Mouse (Mus musculus) embryonic facial prominence, embryonic 10.5 days (tissue): Measurements from ENCODE around the gene Gm49403. TPM values are rescaled to one million over a fixed set of nuclear protein-coding genes. Genes with fewer than 3 reads are reported as not detected.
A peak's percentile ranks its signal among the peaks of the same experiment; 100 is the strongest.
"Not testable (repeated sequence)": the region's sequence is repeated elsewhere in the genome, so short reads cannot be mapped to it uniquely, and the experiment has no call there.

Experiments used
- DNase-seq: peaks from one replicate; pipeline ENCODE4 v3.0.0-alpha.2; 2017; ENCODE audit warnings: low spot score
- H3K27ac ChIP-seq: fragments of 300-500 bp; sonication (generic); replicated peaks from 2 replicates; pipeline ENCODE4 v1.5.1; 2016; ENCODE audit warnings: mild to moderate bottlenecking
- H3K27me3 ChIP-seq: fragments of 300-500 bp; sonication (generic); replicated peaks from 2 replicates; pipeline ENCODE4 v1.6.1; 2016; ENCODE audit warnings: low read depth, mild to moderate bottlenecking; ENCODE audit not compliant: poor library complexity, severe bottlenecking
- H3K36me3 ChIP-seq: fragments of 300-500 bp; sonication (generic); replicated peaks from 2 replicates; pipeline ENCODE4 v1.6.1; 2016; ENCODE audit warnings: mild to moderate bottlenecking, moderate library complexity
- H3K4me1 ChIP-seq: fragments of 300-500 bp; sonication (generic); 2 replicates; pipeline ENCODE4 v1.6.1; 2016
- H3K4me3 ChIP-seq: fragments of 300-500 bp; sonication (generic); 2 replicates; pipeline ENCODE4 v1.5.1; 2016; ENCODE audit warnings: mild to moderate bottlenecking, moderate library complexity
- H3K9me3 ChIP-seq: fragments of 300-500 bp; sonication (generic); 2 replicates; pipeline ENCODE4 v1.6.1; 2016; ENCODE audit warnings: mild to moderate bottlenecking
- WGBS: fragments of 180-500 bp; shearing (Covaris S2); methylation state at CpG from one replicate; pipeline ENCODE4 v1.1.7; 2016; 5-methylcytosine and 5-hydroxymethylcytosine counted together
- polyA plus RNA-seq: library from polyadenylated mRNA; unstranded; fragments of >200 nt; fragmentation: Nextera tagmentation; extraction: Ambion mirVana; gene quantifications from 2 replicates; pipeline ENCODE4 v1.2.1, GENCODE M21; 2016

The Gm49403 gene
- polyA plus RNA-seq, 1 experiment from 2014 or later = not detected

DNA sequence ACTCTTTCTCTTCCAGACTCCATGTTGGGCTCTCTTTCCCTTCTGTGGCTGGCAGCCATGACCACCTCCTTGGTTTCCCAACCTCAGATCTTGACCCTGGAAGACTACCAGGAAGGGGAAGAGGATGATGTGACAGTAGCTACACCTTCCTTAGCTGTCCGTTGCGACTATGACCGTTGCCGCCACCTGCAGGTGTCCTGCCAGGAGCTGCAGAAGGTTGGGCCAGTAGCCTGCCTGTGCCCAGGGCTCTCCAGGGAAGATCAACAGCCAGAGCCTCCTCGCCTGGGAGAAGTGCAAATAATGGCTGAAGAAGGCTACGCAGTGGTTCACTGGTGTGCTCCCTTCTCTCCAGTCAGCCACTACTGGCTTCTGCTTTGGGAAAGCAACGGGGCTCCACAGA lies 32.1 kb upstream of the Gm49403 start:
- Histone ChIP-seq H3K27me3 (no peaks in the 10 kb centered on the region), H3K9me3 (no peaks in the 10 kb centered on the region), H3K4me3 (no peak overlapping the region), H3K36me3 (peaks cover 23% of the 10 kb centered on the region), H3K4me1 (peaks cover 27% of the 10 kb centered on the region), H3K27ac (no peak overlapping the region; the same call in 1 of the 2 replicates)
- WGBS = 58% methylated on average over 7 of the region's 7 CpGs
- no peak for DNase-seq

DNA sequence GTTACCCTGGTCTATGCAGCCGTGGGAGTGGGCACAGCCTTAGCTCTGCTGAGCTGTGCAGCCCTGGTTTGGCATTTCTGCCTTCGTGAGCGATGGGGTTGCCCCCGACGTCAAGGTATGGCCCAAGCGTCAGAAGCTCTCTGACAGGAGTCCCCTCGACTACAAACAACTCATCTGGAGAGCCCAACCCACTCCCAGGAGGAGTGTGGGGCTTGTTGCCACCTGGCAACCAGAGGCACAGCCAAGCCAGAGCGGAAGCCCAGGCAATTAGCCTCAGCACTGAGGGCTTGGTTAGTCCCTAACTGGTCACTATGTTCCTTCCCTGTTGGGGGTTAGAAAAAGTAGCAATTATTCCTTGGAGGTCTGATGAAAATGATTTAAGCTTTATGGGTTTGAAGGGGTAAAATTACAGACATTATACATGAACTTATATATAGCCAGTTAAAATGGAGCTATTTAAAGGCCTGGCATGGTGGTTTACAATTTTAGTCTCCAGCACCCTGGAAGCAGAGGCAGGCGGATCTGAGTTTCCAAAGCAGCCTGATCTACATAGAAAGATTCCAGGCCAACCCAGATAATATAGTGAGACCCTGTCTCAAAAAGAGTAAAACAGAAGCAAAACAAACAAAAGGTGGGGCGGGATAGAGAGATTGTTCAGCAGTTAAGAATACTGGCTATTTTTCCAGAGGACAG lies 31.3 kb upstream of the Gm49403 start:
- WGBS = 61% methylated on average over 10 of the region's 10 CpGs
- no peaks in the 10 kb centered on the region for H3K27me3 ChIP-seq
- no peak overlapping the region for H3K4me3 ChIP-seq
- H3K9me3 ChIP-seq = no peaks in the 10 kb centered on the region
- no peak overlapping the region; the same call in 1 of the 2 replicates for H3K27ac ChIP-seq
- no peak for DNase-seq
- peaks cover 16% of the 10 kb centered on the region for H3K36me3 ChIP-seq
- H3K4me1 ChIP-seq = peaks cover 27% of the 10 kb centered on the region

DNA sequence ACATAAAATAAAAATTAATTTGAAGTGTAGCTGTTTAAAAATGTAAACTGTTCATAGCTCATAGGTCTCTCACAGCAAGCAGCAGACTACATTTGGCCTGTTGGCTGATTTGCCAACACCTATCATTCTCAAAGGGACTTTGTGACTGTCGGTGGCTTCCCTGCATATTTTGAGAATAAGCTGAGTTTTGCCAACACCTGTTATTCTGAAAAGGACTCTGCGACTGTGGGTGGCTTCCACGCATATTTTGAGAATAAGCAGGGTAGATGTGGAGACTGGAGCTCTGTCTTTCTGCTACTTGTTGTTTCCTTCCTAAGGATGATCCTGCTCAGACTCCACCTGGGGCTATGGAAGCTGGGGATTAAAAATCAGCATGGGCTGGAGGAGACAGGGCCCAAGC lies 30.6 kb upstream of the Gm49403 start:
- no peak for DNase-seq
- Histone ChIP-seq H3K4me1 (peaks cover 24% of the 10 kb centered on the region), H3K36me3 (peaks cover 8% of the 10 kb centered on the region; the same call in 1 of the 2 replicates), H3K27ac (no peak overlapping the region), H3K4me3 (no peak overlapping the region), H3K9me3 (no peaks in the 10 kb centered on the region), H3K27me3 (no peaks in the 10 kb centered on the region)
- 85% methylated on average over 3 of the region's 3 CpGs for WGBS

GRCm38 (mm10) chr19:8857689-8858088 lies 26.0 kb upstream of the Gm49403 start:
- H3K36me3 ChIP-seq = no peaks in the 10 kb centered on the region
- no peaks in the 10 kb centered on the region for H3K27me3 ChIP-seq
- H3K9me3 ChIP-seq = no peaks in the 10 kb centered on the region
- no peak overlapping the region for H3K4me3 ChIP-seq
- 43% methylated on average over 4 of the region's 4 CpGs for WGBS
- H3K27ac ChIP-seq = no peak overlapping the region
- DNase-seq = peak; percentile 36
- H3K4me1 ChIP-seq = peaks cover 9% of the 10 kb centered on the region

DNA sequence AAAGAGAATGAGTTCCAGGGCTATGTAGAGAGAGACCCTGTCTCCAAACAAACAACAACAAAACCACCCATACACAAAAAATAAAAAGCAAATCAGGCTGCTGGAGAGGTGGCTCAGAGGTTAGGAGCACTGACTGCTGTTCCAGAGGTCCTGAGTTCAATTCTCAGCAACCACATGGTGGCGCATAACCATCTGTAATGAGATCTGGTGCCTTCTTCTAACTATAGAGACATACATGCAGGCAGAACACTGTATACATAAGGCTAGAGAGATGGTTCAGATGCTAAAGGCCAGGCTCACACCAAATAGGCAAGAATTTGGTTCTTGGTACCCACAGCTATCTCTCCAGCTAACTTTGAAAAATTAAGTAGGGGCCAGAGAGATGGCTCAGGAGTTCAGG lies 24.7 kb upstream of the Gm49403 start:
- no peak overlapping the region for H3K4me3 ChIP-seq
- H3K27ac ChIP-seq = no peak overlapping the region
- no peaks in the 10 kb centered on the region for H3K36me3 ChIP-seq
- no peaks in the 10 kb centered on the region for H3K9me3 ChIP-seq
- H3K27me3 ChIP-seq = no peaks in the 10 kb centered on the region
- peaks cover 9% of the 10 kb centered on the region for H3K4me1 ChIP-seq
- no peak for DNase-seq
- 18% methylated on average over 1 of the region's 1 CpGs for WGBS

GRCm38 (mm10) chr19:8864265-8864664 lies 19.5 kb upstream of the Gm49403 start:
- Histone ChIP-seq H3K9me3 (no peaks in the 10 kb centered on the region), H3K36me3 (no peaks in the 10 kb centered on the region), H3K4me1 (peaks cover 9% of the 10 kb centered on the region), H3K27me3 (no peaks in the 10 kb centered on the region), H3K27ac (no peak overlapping the region), H3K4me3 (no peak overlapping the region)
- DNase-seq = no peak
- WGBS = 85% methylated on average over 6 of the region's 6 CpGs

DNA sequence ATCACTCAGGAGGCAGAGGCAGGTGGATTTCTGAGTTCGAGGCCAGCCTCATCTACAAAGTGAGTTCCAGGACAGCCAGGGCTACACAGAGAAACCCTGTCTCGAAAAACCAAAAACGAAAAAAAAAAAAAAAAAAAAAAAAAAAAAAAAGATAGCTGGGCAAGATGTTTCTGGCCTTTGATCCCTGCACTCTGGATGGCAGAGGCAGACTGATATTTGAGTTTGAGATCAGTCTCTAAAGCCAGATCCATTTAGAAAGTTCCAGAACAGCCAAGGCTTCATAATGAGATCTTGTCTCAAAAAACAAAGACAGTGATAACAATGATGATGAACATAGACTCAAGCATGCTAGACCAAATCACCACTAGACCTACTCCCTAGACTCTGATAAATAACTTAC lies 13.3 kb upstream of the Gm49403 start:
- not testable (repeated sequence) for H3K27ac ChIP-seq, H3K9me3 ChIP-seq, H3K27me3 ChIP-seq, DNase-seq
- Histone ChIP-seq H3K4me3 (peak overlapping the region; percentile 85), H3K4me1 (peaks cover 12% of the 10 kb centered on the region), H3K36me3 (peaks cover 25% of the 10 kb centered on the region)
- 77% methylated on average over 3 of the region's 3 CpGs for WGBS

DNA sequence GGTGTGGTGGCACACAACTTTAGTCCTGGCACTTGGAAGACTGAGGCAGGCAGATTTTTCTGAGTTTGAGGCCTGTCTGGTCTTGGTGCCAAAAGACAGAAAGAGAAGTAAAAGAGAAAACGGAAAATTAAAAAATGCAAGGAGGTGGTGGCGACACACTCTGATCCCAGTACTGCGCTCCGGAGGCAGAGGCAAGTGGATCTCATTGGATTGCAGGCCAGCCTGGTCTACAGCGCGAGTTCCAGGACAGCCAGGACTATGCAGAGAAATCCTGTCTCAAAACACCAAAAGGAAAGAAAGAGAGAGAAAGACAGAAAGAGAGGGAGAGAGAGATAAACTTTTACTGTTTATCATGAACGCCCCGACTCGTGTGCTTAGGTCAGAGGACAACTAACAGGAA lies 12.9 kb upstream of the Gm49403 start:
- WGBS = 66% methylated on average over 9 of the region's 9 CpGs
- Histone ChIP-seq H3K4me1 (peaks cover 12% of the 10 kb centered on the region), H3K27ac (peak overlapping the region; percentile 91), H3K27me3 (no peaks in the 10 kb centered on the region), H3K9me3 (no peaks in the 10 kb centered on the region), H3K36me3 (peaks cover 30% of the 10 kb centered on the region), H3K4me3 (peak overlapping the region; percentile 85)
- DNase-seq = no peak

GRCm38 (mm10) chr19:8871267-8872186 lies 12.2 kb upstream of the Gm49403 start, which contains the start of gene Ubxn1:
Gene Ubxn1, plus strand, starts transcription at chr19:8871496.
- DNase-seq = peak; percentile 96
- Histone ChIP-seq H3K27me3 (no peaks in the 10 kb centered on the region), H3K9me3 (no peaks in the 10 kb centered on the region), H3K4me3 (peak within 1 kb of the TSS; percentile 85), H3K27ac (peak within 1 kb of the TSS; percentile 91), H3K4me1 (peaks cover 12% of the 10 kb centered on the region), H3K36me3 (peaks cover 36% of the 10 kb centered on the region)
- under 1% methylated on average over 59 of the region's 59 CpGs for WGBS

GRCm38 (mm10) chr19:8872266-8872840 lies 11.4 kb upstream of the Gm49403 start:
- peak overlapping the region; percentile 91 for H3K27ac ChIP-seq
- peaks cover 44% of the 10 kb centered on the region for H3K36me3 ChIP-seq
- H3K27me3 ChIP-seq = no peaks in the 10 kb centered on the region
- no peak for DNase-seq
- H3K9me3 ChIP-seq = no peaks in the 10 kb centered on the region
- H3K4me3 ChIP-seq = peak overlapping the region; percentile 85
- peaks cover 12% of the 10 kb centered on the region for H3K4me1 ChIP-seq
- WGBS = 77% methylated on average over 10 of the region's 10 CpGs

- no peaks in the 10 kb centered on the region for H3K27me3 ChIP-seq
- no peak overlapping the region for H3K4me3 ChIP-seq
- H3K9me3 ChIP-seq = no peaks in the 10 kb centered on the region
- 95% methylated on average over 7 of the region's 7 CpGs for WGBS
- peaks cover 20% of the 10 kb centered on the region for H3K4me1 ChIP-seq
- DNase-seq = no peak
- H3K36me3 ChIP-seq = peaks cover 63% of the 10 kb centered on the region
- H3K27ac ChIP-seq = no peak overlapping the region
Measured at GRCm38 (mm10) chr19:8875031-8875430, 8.7 kb upstream of the Gm49403 start.

- H3K9me3 ChIP-seq = no peaks in the 10 kb centered on the region
- peak within 1 kb of the TSS; percentile 94 for H3K4me3 ChIP-seq
- WGBS = under 1% methylated on average over 42 of the region's 42 CpGs
- H3K27ac ChIP-seq = peak within 1 kb of the TSS; percentile 92
- H3K4me1 ChIP-seq = peaks cover 11% of the 10 kb centered on the region
- no peaks in the 10 kb centered on the region for H3K27me3 ChIP-seq
- peak; percentile 87 for DNase-seq
- peaks cover 37% of the 10 kb centered on the region for H3K36me3 ChIP-seq
Measured at GRCm38 (mm10) chr19:8880311-8881033, 3.3 kb upstream of the Gm49403 start, which contains the start of gene Uqcc3. Gene Uqcc3, minus strand, starts transcription at chr19:8880923.
